Mouse (Mus musculus) midbrain, embryonic 16.5 days (tissue): Measurements from ENCODE around the gene Rbks. TPM values are rescaled to one million over a fixed set of nuclear protein-coding genes. Genes with fewer than 3 reads are reported as not detected.

Source experiments
- ATAC-seq: fragments of 200-750 bp; cut with Nextera tagmentation; 2 replicates; pipeline ENCODE4 v1.8.0; 2017; ENCODE audit warnings: moderate TSS enrichment
- H3K27ac ChIP-seq: fragments of 300-500 bp; sonication (generic); 2 replicates; pipeline ENCODE4 v1.5.1; 2014; ENCODE audit warnings: mild to moderate bottlenecking, low read length, mixed read lengths
- H3K27me3 ChIP-seq: fragments of 300-500 bp; sonication (generic); 2 replicates; pipeline ENCODE4 v1.6.1; 2014; ENCODE audit warnings: low read depth, low read length, mixed read lengths; ENCODE audit not compliant: control insufficient read depth, insufficient read depth
- H3K36me3 ChIP-seq: fragments of 300-500 bp; sonication (generic); 2 replicates; pipeline ENCODE4 v1.6.1; 2014; ENCODE audit warnings: mild to moderate bottlenecking, low read length, moderate library complexity, mixed read lengths; ENCODE audit not compliant: control insufficient read depth, insufficient read depth
- H3K4me1 ChIP-seq: fragments of 300-500 bp; sonication (generic); 2 replicates; pipeline ENCODE4 v1.6.1; 2014; ENCODE audit warnings: mild to moderate bottlenecking, low read length, mixed read lengths; ENCODE audit not compliant: control insufficient read depth, insufficient read depth
- H3K4me2 ChIP-seq: fragments of 300-500 bp; sonication (generic); 2 replicates; pipeline ENCODE4 v1.6.1; 2014; ENCODE audit warnings: mild to moderate bottlenecking, low read length, mixed read lengths
- H3K4me3 ChIP-seq: fragments of 300-500 bp; sonication (generic); 2 replicates; pipeline ENCODE4 v1.5.1; 2014; ENCODE audit warnings: low read depth, mild to moderate bottlenecking, low read length, moderate library complexity, mixed read lengths
- H3K9ac ChIP-seq: fragments of 300-500 bp; sonication (generic); 2 replicates; pipeline ENCODE4 v1.6.1; 2014; ENCODE audit warnings: low read depth, low read length, mixed read lengths
- H3K9me3 ChIP-seq: fragments of 300-500 bp; sonication (generic); replicated peaks from 2 replicates; pipeline ENCODE4 v1.6.1; 2014; ENCODE audit warnings: mild to moderate bottlenecking, low read length, mixed read lengths; ENCODE audit not compliant: control insufficient read depth, poor library complexity, severe bottlenecking
- WGBS: fragments of 180-500 bp; shearing (Covaris S2); extraction: QIAGEN DNeasy Blood & Tissue Kit; methylation state at CpG from one replicate; pipeline ENCODE4 v1.1.7; 2014; 5-methylcytosine and 5-hydroxymethylcytosine counted together
- polyA plus RNA-seq: library from polyadenylated mRNA; unstranded; fragments of >200 nt; fragmentation: Nextera tagmentation; extraction: Ambion mirVana; gene quantifications from 2 replicates; pipeline ENCODE4 v1.2.1, GENCODE M21; 2015

The Rbks gene
- polyA plus RNA-seq, 1 experiment from 2014 or later: 1.9 TPM

- no peak for ATAC-seq
These were observed 31.3 kb downstream of the Rbks start for GRCm38 (mm10) chr5:31666176-31666575.

GRCm38 (mm10) chr5:31655688-31656190 is 41.7 kb downstream of the Rbks start:
- H3K36me3 ChIP-seq: no peaks in the 10 kb centered on the region
- H3K27me3 ChIP-seq: no peaks in the 10 kb centered on the region
- 84% methylated on average over 1 of the region's 1 CpGs for WGBS
- H3K4me1 ChIP-seq: no peaks in the 10 kb centered on the region
- H3K27ac ChIP-seq: no peak overlapping the region
- H3K9ac ChIP-seq: no peak overlapping the region
- H3K4me3 ChIP-seq: no peak overlapping the region
- H3K9me3 ChIP-seq: no peaks in the 10 kb centered on the region; the same call in 1 of the 2 replicates
- H3K4me2 ChIP-seq: no peak overlapping the region
- ATAC-seq: no peak

More at GRCm38 (mm10) chr5:31666176-31666575, 31.3 kb downstream of the Rbks start:
- no peaks in the 10 kb centered on the region for H3K36me3 ChIP-seq
- H3K9me3 ChIP-seq: no peaks in the 10 kb centered on the region
- H3K27me3 ChIP-seq: no peaks in the 10 kb centered on the region
- 35% methylated on average over 1 of the region's 1 CpGs for WGBS
- no peak overlapping the region for H3K4me2 ChIP-seq
- no peak overlapping the region for H3K4me3 ChIP-seq
- no peaks in the 10 kb centered on the region for H3K4me1 ChIP-seq
- no peak overlapping the region for H3K27ac ChIP-seq
- no peak overlapping the region for H3K9ac ChIP-seq

- no peak overlapping the region for H3K4me2 ChIP-seq
- H3K4me1 ChIP-seq: no peaks in the 10 kb centered on the region
- no peaks in the 10 kb centered on the region for H3K27me3 ChIP-seq
- no peak for ATAC-seq
- H3K27ac ChIP-seq: no peak overlapping the region
- no peak overlapping the region for H3K9ac ChIP-seq
- no peak overlapping the region for H3K4me3 ChIP-seq
- no peaks in the 10 kb centered on the region; the same call in 1 of the 2 replicates for H3K9me3 ChIP-seq
- 93% methylated on average over 2 of the region's 2 CpGs for WGBS
- no peaks in the 10 kb centered on the region for H3K36me3 ChIP-seq
These were observed 46.7 kb downstream of the Rbks start for GRCm38 (mm10) chr5:31650518-31651288.

- no peak overlapping the region for H3K27ac ChIP-seq
- ATAC-seq: no peak
- H3K36me3 ChIP-seq: peaks cover 4% of the 10 kb centered on the region; the same call in 1 of the 2 replicates
- no peak overlapping the region for H3K4me2 ChIP-seq
- no peak overlapping the region for H3K9ac ChIP-seq
- H3K4me1 ChIP-seq: no peaks in the 10 kb centered on the region
- 85% methylated on average over 2 of the region's 2 CpGs for WGBS
- no peak overlapping the region for H3K4me3 ChIP-seq
- no peaks in the 10 kb centered on the region for H3K27me3 ChIP-seq
- no peaks in the 10 kb centered on the region for H3K9me3 ChIP-seq
These were observed 50.1 kb downstream of the Rbks start for GRCm38 (mm10) chr5:31647327-31647726.

GRCm38 (mm10) chr5:31646574-31646973 is 50.9 kb downstream of the Rbks start:
- Histone ChIP-seq H3K27ac (no peak overlapping the region), H3K9me3 (no peaks in the 10 kb centered on the region), H3K36me3 (peaks cover 4% of the 10 kb centered on the region; the same call in 1 of the 2 replicates), H3K4me1 (no peaks in the 10 kb centered on the region), H3K27me3 (no peaks in the 10 kb centered on the region), H3K4me2 (no peak overlapping the region), H3K9ac (no peak overlapping the region), H3K4me3 (no peak overlapping the region)
- WGBS: 88% methylated on average over 6 of the region's 6 CpGs
- ATAC-seq: no peak

GRCm38 (mm10) chr5:31645798-31646197 is 51.6 kb downstream of the Rbks start:
- no peak overlapping the region for H3K4me3 ChIP-seq
- 93% methylated on average over 6 of the region's 6 CpGs for WGBS
- peaks cover 4% of the 10 kb centered on the region; the same call in 1 of the 2 replicates for H3K36me3 ChIP-seq
- no peaks in the 10 kb centered on the region for H3K9me3 ChIP-seq
- H3K27me3 ChIP-seq: no peaks in the 10 kb centered on the region
- H3K27ac ChIP-seq: no peak overlapping the region
- no peak for ATAC-seq
- H3K4me1 ChIP-seq: no peaks in the 10 kb centered on the region
- no peak overlapping the region for H3K9ac ChIP-seq
- H3K4me2 ChIP-seq: no peak overlapping the region

- WGBS: 94% methylated on average over 6 of the region's 6 CpGs
- no peak for ATAC-seq
- no peaks in the 10 kb centered on the region for H3K27me3 ChIP-seq
- no peak overlapping the region for H3K4me3 ChIP-seq
- no peaks in the 10 kb centered on the region for H3K9me3 ChIP-seq
- no peak overlapping the region for H3K27ac ChIP-seq
- H3K4me2 ChIP-seq: no peak overlapping the region
- H3K4me1 ChIP-seq: no peaks in the 10 kb centered on the region
- H3K9ac ChIP-seq: no peak overlapping the region
- peaks cover 4% of the 10 kb centered on the region; the same call in 1 of the 2 replicates for H3K36me3 ChIP-seq
These were observed 52.6 kb downstream of the Rbks start for GRCm38 (mm10) chr5:31644847-31645246.

GRCm38 (mm10) chr5:31644272-31644671 is 53.2 kb downstream of the Rbks start:
- Histone ChIP-seq H3K36me3 (peaks cover 4% of the 10 kb centered on the region; the same call in 1 of the 2 replicates), H3K9me3 (no peaks in the 10 kb centered on the region), H3K4me3 (no peak overlapping the region), H3K9ac (no peak overlapping the region), H3K4me2 (no peak overlapping the region), H3K27ac (no peak overlapping the region), H3K27me3 (no peaks in the 10 kb centered on the region), H3K4me1 (no peaks in the 10 kb centered on the region)
- ATAC-seq: no peak
- 83% methylated on average over 4 of the region's 4 CpGs for WGBS

GRCm38 (mm10) chr5:31642300-31642699 is 55.1 kb downstream of the Rbks start:
- H3K4me1 ChIP-seq: no peaks in the 10 kb centered on the region
- H3K27me3 ChIP-seq: no peaks in the 10 kb centered on the region
- no peak overlapping the region for H3K27ac ChIP-seq
- no peak for ATAC-seq
- H3K4me2 ChIP-seq: no peak overlapping the region
- H3K9me3 ChIP-seq: no peaks in the 10 kb centered on the region
- peaks cover 4% of the 10 kb centered on the region; the same call in 1 of the 2 replicates for H3K36me3 ChIP-seq
- 95% methylated on average over 3 of the region's 3 CpGs for WGBS
- no peak overlapping the region for H3K9ac ChIP-seq
- H3K4me3 ChIP-seq: no peak overlapping the region
